Mouse (Mus musculus) stomach, embryonic 16.5 days (tissue): Measurements from ENCODE around the gene Bmp7. TPM values are rescaled to one million over a fixed set of nuclear protein-coding genes. Genes with fewer than 3 reads are reported as not detected.

Source experiments
- ATAC-seq: fragments of 200-750 bp; cut with Nextera tagmentation; 2 replicates; pipeline ENCODE4 v1.8.0; 2017; ENCODE audit warnings: moderate number of reproducible peaks, moderate TSS enrichment; ENCODE audit not compliant: insufficient read depth, low FRiP score
- H3K27ac ChIP-seq: fragments of 300-500 bp; sonication (generic); 2 replicates; pipeline ENCODE4 v1.5.1; 2014; ENCODE audit warnings: low read length
- H3K27me3 ChIP-seq: fragments of 300-500 bp; sonication (generic); 2 replicates; pipeline ENCODE4 v1.6.1; 2014; ENCODE audit warnings: low read length, control low read depth, mixed read lengths; ENCODE audit not compliant: control insufficient read depth, insufficient read depth
- H3K36me3 ChIP-seq: fragments of 300-500 bp; sonication (generic); 2 replicates; pipeline ENCODE4 v1.6.1; 2014; ENCODE audit warnings: low read length; ENCODE audit not compliant: control insufficient read depth, insufficient read depth
- H3K4me1 ChIP-seq: fragments of 300-500 bp; sonication (generic); 2 replicates; pipeline ENCODE4 v1.6.1; 2014; ENCODE audit warnings: low read length, control low read depth, mixed read lengths; ENCODE audit not compliant: control insufficient read depth, insufficient read depth
- H3K4me2 ChIP-seq: fragments of 300-500 bp; sonication (generic); 2 replicates; pipeline ENCODE4 v1.6.1; 2014; ENCODE audit warnings: low read depth, low read length, mixed read lengths
- H3K4me3 ChIP-seq: fragments of 300-500 bp; sonication (generic); replicated peaks from 2 replicates; pipeline ENCODE4 v1.5.1; 2014; ENCODE audit warnings: mild to moderate bottlenecking, low read length
- H3K9ac ChIP-seq: fragments of 300-500 bp; sonication (generic); 2 replicates; pipeline ENCODE4 v1.6.1; 2014; ENCODE audit warnings: low read length
- H3K9me3 ChIP-seq: fragments of 300-500 bp; sonication (generic); replicated peaks from 2 replicates; pipeline ENCODE4 v1.6.1; 2016; ENCODE audit warnings: low read length, control low read depth; ENCODE audit not compliant: control insufficient read depth
- WGBS: fragments of 180-500 bp; shearing (Covaris S2); extraction: QIAGEN DNeasy Blood & Tissue Kit; methylation state at CpG from one replicate; pipeline ENCODE4 v1.1.7; 2014; 5-methylcytosine and 5-hydroxymethylcytosine counted together
- polyA plus RNA-seq: library from polyadenylated mRNA; unstranded; fragments of >200 nt; fragmentation: Nextera tagmentation; extraction: Ambion mirVana; gene quantifications from 2 replicates; pipeline ENCODE4 v1.2.1, GENCODE M21; 2015

Gene Bmp7
- polyA plus RNA-seq, 1 experiment from 2014 or later = 15.7 TPM

GRCm38 (mm10) chr2:172950722-172951121 lies 10.6 kb upstream of the Bmp7 start:
- 32% methylated on average over 11 of the region's 11 CpGs for WGBS
- Histone ChIP-seq H3K9me3 (no peaks in the 10 kb centered on the region), H3K27me3 (no peaks in the 10 kb centered on the region), H3K4me2 (no peak overlapping the region), H3K9ac (no peak overlapping the region), H3K4me1 (peaks cover 4% of the 10 kb centered on the region; the same call in 1 of the 2 replicates), H3K27ac (no peak overlapping the region), H3K4me3 (no peak overlapping the region), H3K36me3 (no peaks in the 10 kb centered on the region)
- no peak for ATAC-seq

GRCm38 (mm10) chr2:172950119-172950676 lies 10.1 kb upstream of the Bmp7 start:
- no peaks in the 10 kb centered on the region for H3K27me3 ChIP-seq
- H3K4me1 ChIP-seq = peaks cover 4% of the 10 kb centered on the region; the same call in 1 of the 2 replicates
- H3K4me3 ChIP-seq = no peak overlapping the region
- no peak overlapping the region for H3K4me2 ChIP-seq
- no peak for ATAC-seq
- H3K36me3 ChIP-seq = no peaks in the 10 kb centered on the region
- WGBS = 67% methylated on average over 9 of the region's 9 CpGs
- H3K9me3 ChIP-seq = no peaks in the 10 kb centered on the region
- H3K27ac ChIP-seq = no peak overlapping the region
- H3K9ac ChIP-seq = no peak overlapping the region

GRCm38 (mm10) chr2:172949051-172949450 lies 8.9 kb upstream of the Bmp7 start:
- Histone ChIP-seq H3K9ac (no peak overlapping the region), H3K27me3 (no peaks in the 10 kb centered on the region), H3K9me3 (no peaks in the 10 kb centered on the region), H3K27ac (no peak overlapping the region), H3K4me1 (peaks cover 4% of the 10 kb centered on the region; the same call in 1 of the 2 replicates), H3K4me2 (no peak overlapping the region), H3K4me3 (no peak overlapping the region), H3K36me3 (no peaks in the 10 kb centered on the region)
- 38% methylated on average over 5 of the region's 5 CpGs for WGBS
- no peak for ATAC-seq

- Histone ChIP-seq H3K36me3 (no peaks in the 10 kb centered on the region), H3K27me3 (peaks cover 4% of the 10 kb centered on the region; the same call in 1 of the 2 replicates), H3K4me3 (peak overlapping the region; percentile 68), H3K4me2 (peak overlapping the region; percentile 99), H3K27ac (no peak overlapping the region), H3K9ac (peak overlapping the region; percentile 79; the same call in 1 of the 2 replicates), H3K9me3 (no peaks in the 10 kb centered on the region), H3K4me1 (peaks cover 27% of the 10 kb centered on the region; the same call in 1 of the 2 replicates)
- 2% methylated on average over 13 of the region's 13 CpGs for WGBS
- ATAC-seq = no peak
Observed at GRCm38 (mm10) chr2:172940799-172941163, 660 bp upstream of the Bmp7 start.

- Histone ChIP-seq H3K27me3 (peaks cover 4% of the 10 kb centered on the region; the same call in 1 of the 2 replicates), H3K27ac (peak overlapping the region; percentile 72), H3K9ac (peak overlapping the region; percentile 79), H3K4me2 (peak overlapping the region; percentile 99), H3K9me3 (no peaks in the 10 kb centered on the region), H3K36me3 (no peaks in the 10 kb centered on the region), H3K4me1 (peaks cover 37% of the 10 kb centered on the region), H3K4me3 (peak overlapping the region; percentile 68)
- ATAC-seq = no peak
- under 1% methylated on average over 26 of the region's 26 CpGs for WGBS
Observed at GRCm38 (mm10) chr2:172939639-172940002, 500 bp downstream of the Bmp7 start.

- Histone ChIP-seq H3K4me2 (peak overlapping the region; percentile 99), H3K4me1 (peaks cover 43% of the 10 kb centered on the region), H3K9ac (peak overlapping the region; percentile 79), H3K4me3 (peak overlapping the region; percentile 68), H3K27me3 (peaks cover 4% of the 10 kb centered on the region; the same call in 1 of the 2 replicates), H3K36me3 (no peaks in the 10 kb centered on the region), H3K27ac (peak overlapping the region; percentile 72), H3K9me3 (no peaks in the 10 kb centered on the region)
- WGBS = under 1% methylated on average over 57 of the region's 57 CpGs
- peak; percentile 56; the same call in 1 of the 2 replicates for ATAC-seq
Observed at GRCm38 (mm10) chr2:172938761-172939638, 1.1 kb downstream of the Bmp7 start.

- H3K4me2 ChIP-seq = peak overlapping the region; percentile 99
- ATAC-seq = no peak
- H3K4me1 ChIP-seq = peaks cover 49% of the 10 kb centered on the region
- WGBS = 53% methylated on average over 12 of the region's 12 CpGs
- no peaks in the 10 kb centered on the region for H3K9me3 ChIP-seq
- H3K27me3 ChIP-seq = 0 out of 2 replicates have a peak, but pooled peaks cover 4% of the 10 kb centered on the region
- no peaks in the 10 kb centered on the region for H3K36me3 ChIP-seq
- peak overlapping the region; percentile 72 for H3K27ac ChIP-seq
- H3K9ac ChIP-seq = peak overlapping the region; percentile 79; the same call in 1 of the 2 replicates
- H3K4me3 ChIP-seq = peak overlapping the region; percentile 68
Observed at GRCm38 (mm10) chr2:172937326-172938190, 2.6 kb downstream of the Bmp7 start.

- Histone ChIP-seq H3K4me1 (peaks cover 53% of the 10 kb centered on the region), H3K27me3 (0 out of 2 replicates have a peak, but pooled peaks cover 4% of the 10 kb centered on the region), H3K27ac (peak overlapping the region; percentile 72), H3K36me3 (no peaks in the 10 kb centered on the region), H3K9me3 (no peaks in the 10 kb centered on the region), H3K4me3 (no peak overlapping the region), H3K4me2 (peak overlapping the region; percentile 99), H3K9ac (peak overlapping the region; percentile 47; the same call in 1 of the 2 replicates)
- no peak for ATAC-seq
- WGBS = 65% methylated on average over 5 of the region's 5 CpGs
Observed at GRCm38 (mm10) chr2:172936844-172937243, 3.3 kb downstream of the Bmp7 start.
